Mouse (Mus musculus): ENCODE results near the gene Mex3d. TPM values are rescaled to one million over a fixed set of nuclear protein-coding genes. Genes with fewer than 3 reads are reported as not detected.

Mex3d gene
- polyA plus RNA-seq, 1 experiment from 2014 or later: 9.2 TPM

DNA sequence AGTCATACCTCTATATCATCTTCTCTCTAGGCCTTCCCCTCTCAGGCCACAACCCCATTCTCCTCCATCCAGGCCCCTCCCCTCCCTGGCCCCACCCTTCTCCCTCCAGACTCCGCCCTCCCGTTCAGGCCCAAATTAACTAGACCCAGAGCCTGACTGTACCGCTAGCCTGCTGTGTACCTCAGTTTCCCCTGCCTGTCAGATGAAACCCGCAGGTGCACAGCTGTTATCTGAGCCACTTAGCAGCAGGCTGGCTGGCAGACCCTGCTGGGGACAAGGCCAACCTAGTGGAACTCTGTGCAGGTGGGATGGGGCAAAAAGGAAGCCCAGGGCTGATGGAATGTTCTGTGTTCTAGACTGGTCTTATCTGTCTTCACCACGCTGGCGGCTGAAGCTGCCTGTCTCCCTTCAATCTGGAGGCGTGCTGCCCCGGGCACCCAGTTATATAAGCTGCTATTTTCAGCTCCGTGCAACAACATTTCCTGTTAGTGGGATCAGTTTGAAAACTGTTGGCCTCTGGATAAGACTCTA lies 43.3 kb downstream of the Mex3d start:
- no peaks in the 10 kb centered on the region for H3K36me3 ChIP-seq (ENCODE audit: control insufficient read depth, insufficient read depth, low read length)
- H3K4me1 ChIP-seq (ENCODE audit: control insufficient read depth, insufficient read depth, low read depth, low read length): peaks cover 20% of the 10 kb centered on the region
- no peak overlapping the region for H3K4me2 ChIP-seq (ENCODE audit: low read length)
- H3K9me3 ChIP-seq (ENCODE audit: control insufficient read depth, low read length): no peaks in the 10 kb centered on the region
- no peak overlapping the region for H3K4me3 ChIP-seq (ENCODE audit: low read length)
- H3K27me3 ChIP-seq (replicated peaks; ENCODE audit: control insufficient read depth, insufficient read depth, low read length): peaks cover 82% of the 10 kb centered on the region
- no peak overlapping the region for H3K27ac ChIP-seq (ENCODE audit: low read depth, low read length)
- WGBS: 35% methylated on average over 9 of the region's 9 CpGs
- ATAC-seq: no peak
- no peak overlapping the region for H3K9ac ChIP-seq (ENCODE audit: low read depth, low read length)

DNA sequence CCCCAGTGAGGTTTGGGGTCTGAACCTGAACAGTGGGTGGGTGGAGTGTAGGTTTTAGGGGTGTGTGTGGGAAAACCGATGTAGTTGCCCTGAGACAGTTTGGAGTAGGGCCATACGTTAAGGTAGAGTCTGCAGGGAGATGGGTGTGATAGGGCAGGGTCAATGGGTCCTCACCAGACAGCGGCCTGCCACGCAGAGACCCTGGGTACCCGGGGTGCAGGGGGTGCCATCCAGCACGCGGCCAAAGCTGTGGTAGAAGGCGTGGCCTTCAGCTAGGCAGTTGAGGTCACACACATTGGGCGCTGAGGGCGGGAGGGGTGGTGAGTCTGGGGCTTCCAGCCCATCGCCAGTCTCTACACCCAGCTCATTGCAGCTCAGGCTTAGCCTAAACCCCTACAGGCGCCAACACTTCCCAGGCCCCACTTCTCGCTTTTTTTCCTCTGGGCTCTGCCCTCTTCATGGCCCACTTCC lies 44.0 kb downstream of the Mex3d start:
- H3K4me2 ChIP-seq (ENCODE audit: low read length): peak overlapping the region; percentile 68
- ATAC-seq: peak; percentile 16; the same call in 1 of the 2 replicates
- WGBS: 31% methylated on average over 13 of the region's 13 CpGs
- H3K36me3 ChIP-seq (ENCODE audit: control insufficient read depth, insufficient read depth, low read length): no peaks in the 10 kb centered on the region
- H3K27me3 ChIP-seq (replicated peaks; ENCODE audit: control insufficient read depth, insufficient read depth, low read length): peaks cover 75% of the 10 kb centered on the region
- peaks cover 20% of the 10 kb centered on the region for H3K4me1 ChIP-seq (ENCODE audit: control insufficient read depth, insufficient read depth, low read depth, low read length)
- H3K4me3 ChIP-seq (ENCODE audit: low read length): peak overlapping the region; percentile 41
- no peaks in the 10 kb centered on the region for H3K9me3 ChIP-seq (ENCODE audit: control insufficient read depth, low read length)
- peak overlapping the region; percentile 35; the same call in 1 of the 2 replicates for H3K9ac ChIP-seq (ENCODE audit: low read depth, low read length)
- no peak overlapping the region for H3K27ac ChIP-seq (ENCODE audit: low read depth, low read length)

DNA sequence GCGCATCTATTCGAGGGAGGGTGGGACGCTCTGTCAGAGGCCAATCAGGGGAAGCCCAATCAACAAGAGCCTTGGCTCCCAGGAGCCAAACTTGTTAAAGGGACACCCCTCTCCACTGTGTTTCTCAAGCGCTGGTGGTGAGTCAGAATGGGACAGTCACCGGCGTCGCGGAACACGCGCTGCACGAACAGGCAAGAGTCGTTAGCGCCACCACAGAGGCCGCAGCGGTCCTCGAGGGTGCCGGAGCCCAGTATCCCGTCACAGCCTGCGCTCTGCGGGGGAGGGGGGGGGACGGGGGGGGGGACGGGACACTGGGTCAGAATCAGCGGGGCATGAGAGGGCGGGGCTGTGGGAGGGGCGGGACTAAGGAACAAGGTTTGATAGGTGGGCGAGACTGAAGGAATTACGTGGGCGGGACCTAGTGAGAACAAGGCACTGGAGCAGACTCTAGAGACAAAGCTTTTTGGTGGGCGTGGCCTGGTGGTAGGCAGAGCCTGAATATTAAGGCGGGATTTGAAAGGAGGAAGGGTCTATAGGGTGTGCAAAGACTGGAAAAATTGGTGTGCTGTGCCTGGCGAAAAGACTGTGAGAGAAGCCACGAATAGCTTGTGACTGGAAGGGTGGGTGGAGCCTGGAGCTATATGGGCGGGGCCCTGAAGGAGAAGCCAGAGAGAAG lies 44.6 kb downstream of the Mex3d start:
- under 1% methylated on average over 32 of the region's 33 CpGs for WGBS
- Histone ChIP-seq H3K4me1 (ENCODE audit: control insufficient read depth, insufficient read depth, low read depth, low read length) (peaks cover 20% of the 10 kb centered on the region), H3K27ac (ENCODE audit: low read depth, low read length) (no peak overlapping the region), H3K27me3 (replicated peaks; ENCODE audit: control insufficient read depth, insufficient read depth, low read length) (peaks cover 69% of the 10 kb centered on the region), H3K9ac (ENCODE audit: low read depth, low read length) (peak overlapping the region; percentile 35), H3K9me3 (ENCODE audit: control insufficient read depth, low read length) (no peaks in the 10 kb centered on the region), H3K4me2 (ENCODE audit: low read length) (peak overlapping the region; percentile 68), H3K4me3 (ENCODE audit: low read length) (peak overlapping the region; percentile 41), H3K36me3 (ENCODE audit: control insufficient read depth, insufficient read depth, low read length) (no peaks in the 10 kb centered on the region)
- peak; percentile 68 for ATAC-seq

DNA sequence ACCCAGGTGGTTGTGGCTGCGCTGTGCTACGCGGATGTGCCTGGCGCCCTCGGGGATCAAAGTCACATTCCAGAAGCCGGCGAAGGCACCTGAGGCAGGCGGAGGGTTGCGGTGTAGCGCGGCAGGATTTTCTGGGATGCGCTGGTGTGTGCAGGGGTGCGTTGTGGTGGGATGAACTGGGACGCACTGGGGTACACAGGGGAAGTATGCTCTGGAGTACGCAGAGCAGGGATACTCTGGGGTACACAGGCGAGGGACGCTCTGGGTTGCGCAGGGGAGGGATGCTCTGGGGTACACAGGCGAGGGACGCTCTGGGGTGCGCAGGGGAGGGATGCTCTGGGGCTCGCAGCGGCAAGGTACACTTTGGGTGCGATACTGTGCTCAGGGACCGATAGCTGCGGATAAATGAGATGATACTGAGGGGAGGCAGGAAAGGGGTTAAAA lies 45.1 kb downstream of the Mex3d start:
- Histone ChIP-seq H3K4me1 (ENCODE audit: control insufficient read depth, insufficient read depth, low read depth, low read length) (peaks cover 20% of the 10 kb centered on the region), H3K9me3 (ENCODE audit: control insufficient read depth, low read length) (no peaks in the 10 kb centered on the region), H3K4me3 (ENCODE audit: low read length) (peak overlapping the region; percentile 41), H3K27ac (ENCODE audit: low read depth, low read length) (no peak overlapping the region), H3K9ac (ENCODE audit: low read depth, low read length) (no peak overlapping the region), H3K4me2 (ENCODE audit: low read length) (peak overlapping the region; percentile 68), H3K27me3 (replicated peaks; ENCODE audit: control insufficient read depth, insufficient read depth, low read length) (peaks cover 63% of the 10 kb centered on the region), H3K36me3 (ENCODE audit: control insufficient read depth, insufficient read depth, low read length) (no peaks in the 10 kb centered on the region)
- WGBS: 2% methylated on average over 26 of the region's 26 CpGs
- peak; percentile 34 for ATAC-seq

DNA sequence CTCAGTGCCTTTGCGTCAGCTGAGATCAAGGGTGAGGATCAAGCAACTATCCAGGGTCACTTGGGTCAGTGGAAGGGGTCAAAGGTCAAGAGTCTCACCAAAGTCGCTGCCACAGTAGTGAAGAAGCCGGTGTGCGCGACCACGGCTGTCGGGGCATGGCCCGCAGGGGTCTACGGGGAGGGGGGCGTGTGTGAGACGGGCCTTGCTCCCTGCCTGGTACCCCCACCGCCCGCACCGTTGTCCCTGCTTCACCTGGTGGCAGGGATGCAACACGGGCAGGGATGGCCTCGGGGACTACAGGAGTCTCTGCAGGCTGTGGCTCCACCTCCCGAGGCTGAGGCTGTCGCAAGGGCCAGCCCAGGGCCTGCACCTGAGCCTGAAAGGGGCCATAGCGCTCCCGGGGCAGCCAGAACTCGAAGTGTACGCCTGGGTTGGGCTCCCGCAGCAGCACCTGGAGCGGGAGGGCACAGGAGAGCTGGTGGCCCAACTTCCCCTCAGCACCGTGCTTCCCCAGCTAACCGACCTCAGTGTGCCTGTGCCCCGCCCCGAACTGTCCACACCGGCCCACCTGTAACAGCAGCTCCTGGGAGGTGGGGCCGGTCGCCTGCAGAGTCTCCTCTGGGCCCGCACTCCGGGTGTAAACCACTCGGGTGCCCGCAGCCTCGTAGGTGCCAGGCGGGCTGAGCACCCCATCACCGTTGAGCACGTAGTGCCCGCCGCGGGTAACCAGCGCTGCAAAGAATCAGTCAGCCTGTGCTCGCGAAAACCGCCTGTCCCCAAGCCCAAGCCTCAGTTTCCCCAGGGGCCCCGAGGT lies 45.8 kb downstream of the Mex3d start:
- peak overlapping the region; percentile 41 for H3K4me3 ChIP-seq (ENCODE audit: low read length)
- 3% methylated on average over 42 of the region's 47 CpGs for WGBS
- no peak overlapping the region for H3K27ac ChIP-seq (ENCODE audit: low read depth, low read length)
- peaks cover 59% of the 10 kb centered on the region for H3K27me3 ChIP-seq (replicated peaks; ENCODE audit: control insufficient read depth, insufficient read depth, low read length)
- H3K9ac ChIP-seq (ENCODE audit: low read depth, low read length): no peak overlapping the region
- H3K36me3 ChIP-seq (ENCODE audit: control insufficient read depth, insufficient read depth, low read length): no peaks in the 10 kb centered on the region
- peaks cover 20% of the 10 kb centered on the region for H3K4me1 ChIP-seq (ENCODE audit: control insufficient read depth, insufficient read depth, low read depth, low read length)
- H3K4me2 ChIP-seq (ENCODE audit: low read length): peak overlapping the region; percentile 68
- no peak for ATAC-seq
- H3K9me3 ChIP-seq (ENCODE audit: control insufficient read depth, low read length): no peaks in the 10 kb centered on the region

DNA sequence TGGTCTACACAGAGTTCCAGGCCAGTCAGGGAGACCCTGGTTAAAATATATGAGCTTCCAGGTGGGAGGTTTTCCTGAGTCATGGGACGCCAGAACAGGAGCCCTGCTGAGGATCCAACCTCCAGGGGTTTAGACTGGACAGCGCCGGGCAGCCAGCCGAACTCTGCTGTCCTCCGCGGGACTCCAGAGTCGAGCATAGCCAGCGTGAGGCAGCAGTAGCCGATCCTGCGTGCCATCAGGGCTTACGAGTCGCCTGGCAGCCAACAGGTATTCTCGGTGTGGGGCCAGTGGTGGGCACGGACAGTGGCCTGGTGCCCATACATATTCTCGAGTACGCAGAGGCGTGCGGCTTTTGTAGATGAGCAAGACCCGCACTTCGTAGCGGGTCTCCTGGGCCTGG lies 46.4 kb downstream of the Mex3d start:
- 15% methylated on average over 21 of the region's 21 CpGs for WGBS
- Histone ChIP-seq H3K4me1 (ENCODE audit: control insufficient read depth, insufficient read depth, low read depth, low read length) (peaks cover 20% of the 10 kb centered on the region), H3K27me3 (replicated peaks; ENCODE audit: control insufficient read depth, insufficient read depth, low read length) (peaks cover 55% of the 10 kb centered on the region), H3K4me2 (ENCODE audit: low read length) (no peak overlapping the region), H3K4me3 (ENCODE audit: low read length) (no peak overlapping the region), H3K9me3 (ENCODE audit: control insufficient read depth, low read length) (no peaks in the 10 kb centered on the region), H3K9ac (ENCODE audit: low read depth, low read length) (no peak overlapping the region), H3K27ac (ENCODE audit: low read depth, low read length) (no peak overlapping the region), H3K36me3 (ENCODE audit: control insufficient read depth, insufficient read depth, low read length) (no peaks in the 10 kb centered on the region)
- ATAC-seq: no peak

DNA sequence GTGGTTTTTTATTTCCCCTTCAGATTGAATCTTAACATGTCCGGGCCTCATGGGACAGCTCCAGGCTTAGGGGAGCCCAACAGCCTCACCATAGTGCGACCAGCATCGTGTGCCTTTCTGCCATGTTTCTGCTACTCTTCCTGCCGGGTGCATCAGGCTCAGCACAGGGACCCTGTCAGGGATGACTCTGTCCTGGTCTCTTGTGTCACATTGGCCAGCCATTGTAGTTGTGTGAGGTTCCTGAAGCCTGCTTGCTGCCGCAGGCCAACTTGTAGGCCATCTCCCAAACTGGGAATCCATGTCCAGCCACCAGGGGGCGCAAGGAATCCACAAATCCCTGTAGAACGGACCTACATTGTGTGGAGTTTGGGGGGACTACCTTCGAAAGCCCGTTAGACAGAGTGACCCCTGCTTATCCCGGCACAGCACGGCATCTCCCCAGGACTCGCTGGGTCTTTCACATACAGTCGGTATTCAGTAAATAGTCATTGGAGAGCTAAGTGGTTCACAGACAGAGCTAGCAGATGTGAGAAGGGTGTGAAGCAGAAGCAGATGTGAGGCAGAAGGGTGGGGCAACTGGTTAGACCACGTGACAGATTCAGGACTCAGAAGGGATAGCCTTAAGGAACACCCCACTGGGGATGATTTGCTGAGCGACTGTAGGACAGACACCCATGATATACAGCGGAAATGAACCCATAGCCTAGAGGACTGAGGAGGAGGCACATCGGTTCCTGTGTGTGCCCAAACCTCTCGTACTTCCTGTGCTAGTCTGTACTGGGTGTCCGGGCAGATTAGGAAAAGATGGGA lies 47.3 kb downstream of the Mex3d start:
- H3K4me1 ChIP-seq (ENCODE audit: control insufficient read depth, insufficient read depth, low read depth, low read length): peaks cover 20% of the 10 kb centered on the region
- H3K27ac ChIP-seq (ENCODE audit: low read depth, low read length): no peak overlapping the region
- H3K4me2 ChIP-seq (ENCODE audit: low read length): peak overlapping the region; percentile 27
- ATAC-seq: peak; percentile 34
- 0 out of 2 replicates have a peak overlapping the region, but pooled peaks have one; percentile 12 for H3K4me3 ChIP-seq (ENCODE audit: low read length)
- WGBS: 22% methylated on average over 19 of the region's 19 CpGs
- H3K36me3 ChIP-seq (ENCODE audit: control insufficient read depth, insufficient read depth, low read length): no peaks in the 10 kb centered on the region
- H3K9me3 ChIP-seq (ENCODE audit: control insufficient read depth, low read length): no peaks in the 10 kb centered on the region
- no peak overlapping the region; the same call in 1 of the 2 replicates for H3K9ac ChIP-seq (ENCODE audit: low read depth, low read length)
- H3K27me3 ChIP-seq (replicated peaks; ENCODE audit: control insufficient read depth, insufficient read depth, low read length): peaks cover 46% of the 10 kb centered on the region

DNA sequence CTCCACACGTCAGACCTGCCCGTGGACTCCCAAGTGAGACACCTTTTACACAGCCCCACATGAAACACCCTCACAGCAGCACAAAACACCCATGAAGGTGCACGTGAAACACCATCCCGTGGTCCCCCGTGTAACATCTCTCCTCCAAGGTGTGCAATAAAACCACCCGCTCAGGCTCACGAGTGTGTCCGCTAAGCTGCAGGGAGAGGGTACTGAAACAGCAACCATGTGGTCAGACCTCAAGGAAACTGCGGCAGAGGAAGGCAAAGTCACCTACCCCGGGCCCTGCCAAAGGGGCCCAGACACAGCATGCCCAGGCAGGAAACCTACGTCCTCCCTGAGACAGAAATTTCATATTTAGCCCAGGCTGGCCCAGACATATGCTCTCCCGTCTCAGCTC lies 51.2 kb downstream of the Mex3d start:
- 89% methylated on average over 12 of the region's 12 CpGs for WGBS

More for the DNA sequence above, 51.2 kb downstream of the Mex3d start:
- Histone ChIP-seq H3K36me3 (ENCODE audit: control insufficient read depth, insufficient read depth, low read length) (no peaks in the 10 kb centered on the region), H3K27ac (ENCODE audit: low read depth, low read length) (no peak overlapping the region), H3K9ac (ENCODE audit: low read depth, low read length) (no peak overlapping the region), H3K4me2 (ENCODE audit: low read length) (no peak overlapping the region), H3K27me3 (replicated peaks; ENCODE audit: control insufficient read depth, insufficient read depth, low read length) (peaks cover 9% of the 10 kb centered on the region), H3K9me3 (ENCODE audit: control insufficient read depth, low read length) (no peaks in the 10 kb centered on the region), H3K4me1 (ENCODE audit: control insufficient read depth, insufficient read depth, low read depth, low read length) (no peaks in the 10 kb centered on the region; the same call in 1 of the 2 replicates), H3K4me3 (ENCODE audit: low read length) (no peak overlapping the region)
- ATAC-seq: no peak
